Mouse (Mus musculus) G1E (cell line): Measurements from ENCODE around the gene Gfpt1.

ENCODE experiments used
- CTCF ChIP-seq: IDR thresholded peaks from 2 replicates; pipeline ENCODE4 v1.5.1; 2012; ENCODE audit warnings: low read depth, low read length, inconsistent platforms, mixed read lengths
- GATA1 ChIP-seq: IDR thresholded peaks from 2 replicates; pipeline ENCODE4 v1.6.1; 2012; ENCODE audit warnings: borderline replicate concordance, low read length, inconsistent platforms, mixed read lengths
- GATA2 ChIP-seq: IDR thresholded peaks from 2 replicates; pipeline ENCODE4 v1.6.1; 2012; ENCODE audit warnings: low read depth, low read length, inconsistent platforms, borderline replicate concordance
- POLR2AphosphoS5 ChIP-seq: IDR thresholded peaks from 2 replicates; pipeline ENCODE4 v1.6.1; 2012; ENCODE audit warnings: low read depth, low read length, inconsistent platforms; ENCODE audit not compliant: insufficient replicate concordance

DNA sequence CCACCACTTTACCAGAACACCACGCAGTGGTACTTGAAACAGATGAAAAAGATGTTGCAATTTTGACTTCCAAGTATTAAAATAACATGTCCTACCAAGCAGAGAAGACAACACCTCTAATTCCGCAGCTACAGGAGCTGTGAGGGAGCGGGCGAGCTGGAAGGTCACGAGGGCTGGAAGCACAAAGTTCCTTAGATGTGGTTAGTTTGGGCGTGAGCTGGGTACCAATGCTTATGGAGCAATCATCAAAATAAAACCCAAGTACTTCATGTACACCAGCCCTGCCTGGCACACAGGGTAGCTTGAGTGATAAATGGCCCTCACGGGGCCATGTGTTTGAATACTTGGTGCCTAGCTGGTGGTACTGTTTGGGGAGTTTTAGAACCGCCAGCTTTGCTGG is 87.2 kb downstream of the Gfpt1 start:
- TF ChIP-seq CTCF (no peak), GATA2 (no peak), GATA1 (no peak), POLR2AphosphoS5 (no peak)
